Mouse (Mus musculus): ENCODE data around the gene Dnah9. TPM values are rescaled to one million over a fixed set of nuclear protein-coding genes. Genes with fewer than 3 reads are reported as not detected.

Gene Dnah9
- polyA plus RNA-seq, 1 experiment = 0.06 TPM

- Histone ChIP-seq H3K27me3 (ENCODE audit: control insufficient read depth, insufficient read depth, low read length) (no peaks in the 10 kb centered on the region), H3K27ac (ENCODE audit: insufficient read depth, low read length) (no peak overlapping the region), H3K4me1 (ENCODE audit: control insufficient read depth, insufficient read depth, insufficient read length) (no peaks in the 10 kb centered on the region), H3K36me3 (ENCODE audit: control insufficient read depth, insufficient read depth, low read length) (no peaks in the 10 kb centered on the region), H3K4me3 (ENCODE audit: extremely low read depth, insufficient read depth, insufficient read length) (no peak overlapping the region)
- DNase-seq (ENCODE audit: low read depth in 1 of 2, low spot score in 2 of 2) = no peak
- WGBS = 78% methylated on average over 2 of the region's 2 CpGs
- TF ChIP-seq POLR2A (IDR thresholded peaks at IDR 0.05; ENCODE audit: low read depth, low read length) (no peak), CTCF (IDR thresholded peaks at IDR 0.05; ENCODE audit: extremely low read depth, insufficient read depth, insufficient read length, insufficient replicate concordance) (no peak)
These were observed 237.6 kb downstream of the Dnah9 start for GRCm38 (mm10) chr11:65930796-65931195.

- H3K27ac ChIP-seq (ENCODE audit: insufficient read depth, low read length) = no peak overlapping the region
- no peak for TF ChIP-seq CTCF (IDR thresholded peaks at IDR 0.05; ENCODE audit: extremely low read depth, insufficient read depth, insufficient read length, insufficient replicate concordance)
- TF ChIP-seq POLR2A (IDR thresholded peaks at IDR 0.05; ENCODE audit: low read depth, low read length) = no peak
- H3K36me3 ChIP-seq (ENCODE audit: control insufficient read depth, insufficient read depth, low read length) = no peaks in the 10 kb centered on the region
- no peak overlapping the region for H3K4me3 ChIP-seq (ENCODE audit: extremely low read depth, insufficient read depth, insufficient read length)
- WGBS = 76% methylated on average over 4 of the region's 4 CpGs
- no peaks in the 10 kb centered on the region for H3K27me3 ChIP-seq (ENCODE audit: control insufficient read depth, insufficient read depth, low read length)
- no peaks in the 10 kb centered on the region for H3K4me1 ChIP-seq (ENCODE audit: control insufficient read depth, insufficient read depth, insufficient read length)
- DNase-seq (ENCODE audit: low read depth in 1 of 2, low spot score in 2 of 2) = no peak
These were observed 238.0 kb downstream of the Dnah9 start for GRCm38 (mm10) chr11:65930359-65930758.

- no peak for DNase-seq (ENCODE audit: low read depth in 1 of 2, low spot score in 2 of 2)
- TF ChIP-seq POLR2A (IDR thresholded peaks at IDR 0.05; ENCODE audit: low read depth, low read length) = no peak
- no peak for TF ChIP-seq CTCF (IDR thresholded peaks at IDR 0.05; ENCODE audit: extremely low read depth, insufficient read depth, insufficient read length, insufficient replicate concordance)
- Histone ChIP-seq H3K36me3 (ENCODE audit: control insufficient read depth, insufficient read depth, low read length) (no peaks in the 10 kb centered on the region), H3K4me1 (ENCODE audit: control insufficient read depth, insufficient read depth, insufficient read length) (no peaks in the 10 kb centered on the region), H3K4me3 (ENCODE audit: extremely low read depth, insufficient read depth, insufficient read length) (no peak overlapping the region), H3K27ac (ENCODE audit: insufficient read depth, low read length) (no peak overlapping the region), H3K27me3 (ENCODE audit: control insufficient read depth, insufficient read depth, low read length) (no peaks in the 10 kb centered on the region)
- WGBS = 40% methylated on average over 1 of the region's 1 CpGs
These were observed 240.4 kb downstream of the Dnah9 start for GRCm38 (mm10) chr11:65927962-65928361.

GRCm38 (mm10) chr11:65918480-65919236, 249.7 kb downstream of the Dnah9 start:
- Histone ChIP-seq H3K4me1 (ENCODE audit: control insufficient read depth, insufficient read depth, insufficient read length) (no peaks in the 10 kb centered on the region), H3K36me3 (ENCODE audit: control insufficient read depth, insufficient read depth, low read length) (no peaks in the 10 kb centered on the region), H3K27ac (ENCODE audit: insufficient read depth, low read length) (no peak overlapping the region), H3K4me3 (ENCODE audit: extremely low read depth, insufficient read depth, insufficient read length) (no peak overlapping the region), H3K27me3 (ENCODE audit: control insufficient read depth, insufficient read depth, low read length) (no peaks in the 10 kb centered on the region)
- DNase-seq (ENCODE audit: low read depth in 1 of 2, low spot score in 2 of 2) = no peak
- WGBS = 73% methylated on average over 10 of the region's 10 CpGs
- TF ChIP-seq POLR2A (IDR thresholded peaks at IDR 0.05; ENCODE audit: low read depth, low read length) (no peak), CTCF (IDR thresholded peaks at IDR 0.05; ENCODE audit: extremely low read depth, insufficient read depth, insufficient read length, insufficient replicate concordance) (no peak)

GRCm38 (mm10) chr11:65909195-65909594, 259.2 kb downstream of the Dnah9 start:
- WGBS = 37% methylated on average over 4 of the region's 4 CpGs
- H3K4me3 ChIP-seq (ENCODE audit: extremely low read depth, insufficient read depth, insufficient read length) = no peak overlapping the region

GRCm38 (mm10) chr11:65905487-65905886, 262.9 kb downstream of the Dnah9 start:
- TF ChIP-seq CTCF (IDR thresholded peaks at IDR 0.05; ENCODE audit: extremely low read depth, insufficient read depth, insufficient read length, insufficient replicate concordance) (no peak), POLR2A (IDR thresholded peaks at IDR 0.05; ENCODE audit: low read depth, low read length) (no peak)
- 76% methylated on average over 2 of the region's 2 CpGs for WGBS

More at GRCm38 (mm10) chr11:65909195-65909594, 259.2 kb downstream of the Dnah9 start:
- no peaks in the 10 kb centered on the region for H3K4me1 ChIP-seq (ENCODE audit: control insufficient read depth, insufficient read depth, insufficient read length)
- H3K27me3 ChIP-seq (ENCODE audit: control insufficient read depth, insufficient read depth, low read length) = no peaks in the 10 kb centered on the region
- no peak for DNase-seq (ENCODE audit: low read depth in 1 of 2, low spot score in 2 of 2)
- TF ChIP-seq POLR2A (IDR thresholded peaks at IDR 0.05; ENCODE audit: low read depth, low read length) (no peak), CTCF (IDR thresholded peaks at IDR 0.05; ENCODE audit: extremely low read depth, insufficient read depth, insufficient read length, insufficient replicate concordance) (no peak)
- H3K27ac ChIP-seq (ENCODE audit: insufficient read depth, low read length) = no peak overlapping the region
- no peaks in the 10 kb centered on the region for H3K36me3 ChIP-seq (ENCODE audit: control insufficient read depth, insufficient read depth, low read length)

GRCm38 (mm10) chr11:65903944-65904343, 264.4 kb downstream of the Dnah9 start:
- TF ChIP-seq CTCF (IDR thresholded peaks at IDR 0.05; ENCODE audit: extremely low read depth, insufficient read depth, insufficient read length, insufficient replicate concordance) = no peak
- no peak for TF ChIP-seq POLR2A (IDR thresholded peaks at IDR 0.05; ENCODE audit: low read depth, low read length)
- WGBS = 59% methylated on average over 2 of the region's 2 CpGs
- no peaks in the 10 kb centered on the region for H3K27me3 ChIP-seq (ENCODE audit: control insufficient read depth, insufficient read depth, low read length)
- H3K4me3 ChIP-seq (ENCODE audit: extremely low read depth, insufficient read depth, insufficient read length) = no peak overlapping the region
- H3K36me3 ChIP-seq (ENCODE audit: control insufficient read depth, insufficient read depth, low read length) = no peaks in the 10 kb centered on the region
- H3K4me1 ChIP-seq (ENCODE audit: control insufficient read depth, insufficient read depth, insufficient read length) = no peaks in the 10 kb centered on the region
- no peak overlapping the region for H3K27ac ChIP-seq (ENCODE audit: insufficient read depth, low read length)
- no peak for DNase-seq (ENCODE audit: low read depth in 1 of 2, low spot score in 2 of 2)

More at GRCm38 (mm10) chr11:65905487-65905886, 262.9 kb downstream of the Dnah9 start:
- no peak overlapping the region for H3K27ac ChIP-seq (ENCODE audit: insufficient read depth, low read length)
- no peaks in the 10 kb centered on the region for H3K27me3 ChIP-seq (ENCODE audit: control insufficient read depth, insufficient read depth, low read length)
- H3K4me3 ChIP-seq (ENCODE audit: extremely low read depth, insufficient read depth, insufficient read length) = no peak overlapping the region
- H3K4me1 ChIP-seq (ENCODE audit: control insufficient read depth, insufficient read depth, insufficient read length) = no peaks in the 10 kb centered on the region
- no peaks in the 10 kb centered on the region for H3K36me3 ChIP-seq (ENCODE audit: control insufficient read depth, insufficient read depth, low read length)
- no peak for DNase-seq (ENCODE audit: low read depth in 1 of 2, low spot score in 2 of 2)

Data from spleen, adult 2 months (tissue).